Mouse (Mus musculus) kidney, embryonic 14.5 days (tissue): Measurements from ENCODE around the gene Slc29a1. TPM values are rescaled to one million over a fixed set of nuclear protein-coding genes. Genes with fewer than 3 reads are reported as not detected.

Source experiments
- ATAC-seq: fragments of 200-750 bp; cut with Nextera tagmentation; 2 replicates; pipeline ENCODE4 v1.8.0; 2017; ENCODE audit warnings: moderate number of reproducible peaks, mild to moderate bottlenecking, moderate TSS enrichment, moderate library complexity; ENCODE audit not compliant: low FRiP score, low TSS enrichment
- H3K27ac ChIP-seq: fragments of 300-500 bp; sonication (generic); 2 replicates; pipeline ENCODE4 v1.5.1; 2014; ENCODE audit warnings: low read depth, mild to moderate bottlenecking, low read length, moderate library complexity, mixed read lengths
- H3K27me3 ChIP-seq: fragments of 300-500 bp; sonication (generic); 2 replicates; pipeline ENCODE4 v1.6.1; 2014; ENCODE audit warnings: mild to moderate bottlenecking, low read length; ENCODE audit not compliant: control insufficient read depth, insufficient read depth
- H3K36me3 ChIP-seq: fragments of 300-500 bp; sonication (generic); 2 replicates; pipeline ENCODE4 v1.6.1; 2014; ENCODE audit warnings: low read length, mixed read lengths; ENCODE audit not compliant: control insufficient read depth, insufficient read depth
- H3K4me1 ChIP-seq: fragments of 300-500 bp; sonication (generic); 2 replicates; pipeline ENCODE4 v1.6.1; 2014; ENCODE audit warnings: low read length, mixed read lengths; ENCODE audit not compliant: control insufficient read depth, insufficient read depth
- H3K4me2 ChIP-seq: fragments of 300-500 bp; sonication (generic); replicated peaks from 2 replicates; pipeline ENCODE4 v1.6.1; 2014; ENCODE audit warnings: low read depth, mild to moderate bottlenecking, low read length
- H3K4me3 ChIP-seq: fragments of 300-500 bp; sonication (generic); 2 replicates; pipeline ENCODE4 v1.5.1; 2014; ENCODE audit warnings: mild to moderate bottlenecking, low read length
- H3K9ac ChIP-seq: fragments of 300-500 bp; sonication (generic); 2 replicates; pipeline ENCODE4 v1.6.1; 2014; ENCODE audit warnings: low read depth, mild to moderate bottlenecking, low read length, moderate library complexity
- H3K9me3 ChIP-seq: fragments of 300-500 bp; sonication (generic); 2 replicates; pipeline ENCODE4 v1.6.1; 2016; ENCODE audit warnings: low read length; ENCODE audit not compliant: control insufficient read depth
- WGBS: fragments of 180-500 bp; shearing (Covaris S2); extraction: QIAGEN DNeasy Blood & Tissue Kit; methylation state at CpG from one replicate; pipeline ENCODE4 v1.1.7; 2014; 5-methylcytosine and 5-hydroxymethylcytosine counted together
- polyA plus RNA-seq: library from polyadenylated mRNA; unstranded; fragments of >200 nt; fragmentation: Nextera tagmentation; extraction: Ambion mirVana; gene quantifications from 2 replicates; pipeline ENCODE4 v1.2.1, GENCODE M21; 2014

The Slc29a1 gene
- polyA plus RNA-seq, 1 experiment from 2014 or later, result 83.5 TPM

DNA sequence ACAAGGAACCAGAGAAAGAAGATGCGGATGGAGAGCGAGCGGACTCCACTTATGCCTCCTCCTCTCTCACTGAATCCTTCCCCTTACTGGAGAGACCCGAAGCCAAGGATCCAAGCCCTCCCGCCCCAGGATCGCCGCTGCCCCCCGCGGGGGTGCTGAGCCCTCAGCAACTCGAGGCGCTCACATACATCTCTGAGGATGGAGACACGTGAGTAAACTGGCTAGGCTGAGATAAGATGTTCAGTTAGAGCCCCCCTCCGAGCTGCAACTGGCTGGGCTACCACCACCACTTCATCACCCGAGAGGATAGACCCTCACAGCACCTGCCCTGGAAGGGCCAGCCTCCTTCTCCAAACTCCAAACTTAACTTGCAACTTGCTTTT, 43.3 kb downstream of the Slc29a1 start:
- Histone ChIP-seq H3K9me3 (no peaks in the 10 kb centered on the region), H3K4me1 (peaks cover 8% of the 10 kb centered on the region; the same call in 1 of the 2 replicates), H3K27ac (no peak overlapping the region), H3K36me3 (no peaks in the 10 kb centered on the region), H3K27me3 (peaks cover 7% of the 10 kb centered on the region; the same call in 1 of the 2 replicates), H3K4me3 (peak overlapping the region; percentile 59), H3K4me2 (peak overlapping the region; percentile 92), H3K9ac (peak overlapping the region; percentile 60)
- WGBS, result 4% methylated on average over 14 of the region's 14 CpGs
- no peak for ATAC-seq

DNA sequence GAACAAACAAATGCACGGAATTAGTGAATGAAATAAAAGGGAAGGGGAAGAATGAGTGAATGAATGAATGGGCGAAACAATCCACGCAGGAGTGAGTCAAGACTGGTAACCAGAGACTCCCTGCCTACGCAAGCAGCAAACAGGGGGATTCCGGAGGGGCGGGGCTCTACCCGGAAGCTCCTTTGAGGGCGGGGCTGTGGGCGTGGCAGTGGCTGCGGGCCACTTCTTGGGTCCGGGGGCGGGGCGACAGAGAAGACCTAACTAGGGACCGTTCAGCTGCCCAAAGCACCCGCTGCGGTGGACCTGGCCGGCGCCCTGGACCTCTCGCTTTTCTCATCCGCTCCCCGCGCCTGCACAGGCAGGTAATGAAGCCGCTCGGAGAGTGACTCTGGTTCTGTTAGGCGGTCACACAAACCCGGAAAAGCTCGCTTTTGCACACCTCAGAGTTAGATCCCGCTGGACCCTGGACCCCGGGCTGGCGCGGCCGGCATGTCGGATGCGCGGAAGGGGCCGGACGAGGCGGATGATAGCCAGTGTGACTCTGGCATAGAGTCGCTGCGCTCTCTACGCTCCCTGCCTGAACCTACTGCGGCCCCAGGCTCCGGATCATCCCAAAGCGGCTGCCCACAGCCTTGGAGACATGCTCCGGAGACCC, 43.8 kb downstream of the Slc29a1 start, which contains the start of gene Nfkbie:
Gene Nfkbie, plus strand, starts transcription at position 252 of the 655 bp plus-strand sequence.
- H3K9me3 ChIP-seq, result no peaks in the 10 kb centered on the region
- peaks cover 7% of the 10 kb centered on the region; the same call in 1 of the 2 replicates for H3K27me3 ChIP-seq
- peak within 1 kb of the TSS; percentile 60 for H3K9ac ChIP-seq
- under 1% methylated on average over 45 of the region's 45 CpGs for WGBS
- no peaks in the 10 kb centered on the region for H3K36me3 ChIP-seq
- no peak within 1 kb of the TSS for H3K27ac ChIP-seq
- H3K4me2 ChIP-seq, result peak within 1 kb of the TSS; percentile 92
- H3K4me3 ChIP-seq, result peak within 1 kb of the TSS; percentile 59
- peaks cover 8% of the 10 kb centered on the region; the same call in 1 of the 2 replicates for H3K4me1 ChIP-seq
- ATAC-seq, result peak; percentile 72

- Histone ChIP-seq H3K27me3 (peaks cover 7% of the 10 kb centered on the region; the same call in 1 of the 2 replicates), H3K27ac (no peak overlapping the region), H3K9ac (no peak overlapping the region), H3K36me3 (no peaks in the 10 kb centered on the region), H3K4me2 (no peak overlapping the region), H3K4me1 (peaks cover 16% of the 10 kb centered on the region), H3K4me3 (no peak overlapping the region), H3K9me3 (no peaks in the 10 kb centered on the region)
- WGBS, result 44% methylated on average over 1 of the region's 1 CpGs
- no peak for ATAC-seq
These were observed 45.0 kb downstream of the Slc29a1 start for GRCm38 (mm10) chr17:45554420-45554819.

GRCm38 (mm10) chr17:45553065-45553464, 46.3 kb downstream of the Slc29a1 start:
- H3K4me1 ChIP-seq, result peaks cover 19% of the 10 kb centered on the region

DNA sequence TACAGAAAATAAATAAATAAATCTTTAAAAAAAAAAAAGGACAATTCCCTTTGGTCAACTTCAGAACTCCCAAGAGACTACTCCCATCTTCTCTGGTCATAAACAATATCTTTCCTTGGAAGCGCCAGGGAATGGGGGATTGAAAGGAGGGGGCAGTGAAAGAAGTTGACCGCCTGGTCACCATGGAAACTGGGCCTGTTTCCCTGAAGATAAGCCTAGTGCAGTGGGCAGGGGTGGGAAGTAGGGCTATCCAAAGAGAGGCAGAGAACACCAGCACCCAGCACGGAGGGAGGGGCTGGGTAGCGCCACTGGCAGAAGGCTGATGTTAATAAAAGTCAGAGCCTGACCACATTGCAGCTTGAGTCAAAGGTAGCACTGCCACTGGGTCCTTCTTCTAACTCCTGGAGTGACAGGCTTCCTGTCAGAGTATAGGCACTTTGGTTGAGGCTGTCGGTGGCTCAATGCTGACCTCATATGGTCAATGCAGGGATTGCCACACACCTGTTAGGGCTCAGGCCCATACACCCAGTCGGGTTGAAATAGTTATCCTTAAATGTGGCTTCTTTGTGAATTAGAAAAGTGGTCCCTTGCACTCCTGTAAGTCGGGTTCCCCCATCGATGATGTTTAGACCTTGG, 47.5 kb downstream of the Slc29a1 start:
- ATAC-seq, result peak; percentile 13; the same call in 1 of the 2 replicates
- Histone ChIP-seq H3K9ac (no peak overlapping the region), H3K4me3 (no peak overlapping the region), H3K27ac (no peak overlapping the region), H3K27me3 (peaks cover 26% of the 10 kb centered on the region), H3K9me3 (no peaks in the 10 kb centered on the region), H3K4me2 (no peak overlapping the region), H3K4me1 (peaks cover 17% of the 10 kb centered on the region), H3K36me3 (no peaks in the 10 kb centered on the region)
- 6% methylated on average over 8 of the region's 8 CpGs for WGBS

More at GRCm38 (mm10) chr17:45553065-45553464, 46.3 kb downstream of the Slc29a1 start:
- Histone ChIP-seq H3K27me3 (peaks cover 15% of the 10 kb centered on the region; the same call in 1 of the 2 replicates), H3K36me3 (no peaks in the 10 kb centered on the region), H3K27ac (no peak overlapping the region), H3K9ac (no peak overlapping the region), H3K4me2 (no peak overlapping the region), H3K4me3 (no peak overlapping the region), H3K9me3 (no peaks in the 10 kb centered on the region)
- ATAC-seq, result no peak
- 80% methylated on average over 3 of the region's 3 CpGs for WGBS

DNA sequence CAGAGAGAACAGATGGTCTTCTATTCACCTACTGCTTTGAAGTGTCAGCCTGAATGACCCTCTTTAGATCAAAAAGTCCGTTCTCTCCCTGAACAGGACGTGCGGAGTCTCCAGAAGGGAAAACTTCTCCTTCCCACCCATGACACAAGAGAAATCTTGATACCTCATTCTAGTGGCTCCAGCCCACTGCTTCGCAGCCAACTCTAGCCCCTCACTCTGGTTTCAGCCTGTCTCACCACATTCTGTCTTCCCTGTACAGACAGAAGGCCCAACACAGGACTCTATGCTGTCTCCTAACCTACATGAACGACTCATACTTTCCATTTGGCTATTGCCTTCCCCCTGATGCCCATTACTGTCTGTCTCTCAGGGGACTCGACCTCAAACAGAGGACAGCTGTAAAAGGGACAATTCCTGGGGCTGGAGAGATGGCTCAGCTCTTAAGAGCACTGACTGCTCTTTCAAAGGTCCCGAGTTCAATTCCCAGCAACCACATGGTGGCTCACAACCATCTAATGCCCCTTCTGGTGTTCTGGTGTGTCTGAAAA, 48.1 kb downstream of the Slc29a1 start:
- H3K4me1 ChIP-seq, result peaks cover 17% of the 10 kb centered on the region
- H3K9me3 ChIP-seq, result no peaks in the 10 kb centered on the region
- H3K4me2 ChIP-seq, result no peak overlapping the region
- no peaks in the 10 kb centered on the region for H3K36me3 ChIP-seq
- no peak for ATAC-seq
- peaks cover 32% of the 10 kb centered on the region for H3K27me3 ChIP-seq
- no peak overlapping the region for H3K9ac ChIP-seq
- WGBS, result 22% methylated on average over 7 of the region's 7 CpGs
- H3K27ac ChIP-seq, result no peak overlapping the region
- no peak overlapping the region for H3K4me3 ChIP-seq

DNA sequence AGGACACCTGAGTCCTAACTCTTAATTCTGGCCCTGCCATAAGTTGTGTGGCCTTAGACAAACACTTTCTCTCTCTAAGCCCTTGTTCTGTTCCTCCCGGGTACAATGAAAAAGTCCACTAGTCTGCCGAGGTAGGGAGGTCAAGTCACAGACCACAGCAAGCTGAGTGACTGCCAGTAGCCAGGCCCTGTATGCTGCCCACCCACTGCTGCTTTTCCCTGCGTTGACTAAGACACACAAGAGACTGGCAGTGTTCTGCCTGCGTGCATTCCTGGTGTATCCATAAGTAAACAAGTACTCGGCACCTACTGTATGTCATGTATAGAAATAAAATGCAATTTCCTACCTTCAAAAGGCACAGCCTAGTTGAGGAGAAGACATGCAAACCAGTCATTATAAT, 49.2 kb downstream of the Slc29a1 start:
- H3K27ac ChIP-seq, result no peak overlapping the region
- peak overlapping the region; percentile 99; the same call in 1 of the 2 replicates for H3K4me2 ChIP-seq
- peak overlapping the region; percentile 80; the same call in 1 of the 2 replicates for H3K4me3 ChIP-seq
- no peaks in the 10 kb centered on the region for H3K36me3 ChIP-seq
- WGBS, result 28% methylated on average over 5 of the region's 5 CpGs
- no peak for ATAC-seq
- peak overlapping the region; percentile 84; the same call in 1 of the 2 replicates for H3K9ac ChIP-seq
- no peaks in the 10 kb centered on the region for H3K9me3 ChIP-seq
- H3K4me1 ChIP-seq, result peaks cover 17% of the 10 kb centered on the region
- H3K27me3 ChIP-seq, result peaks cover 39% of the 10 kb centered on the region

- Histone ChIP-seq H3K9ac (peak within 1 kb of the TSS; percentile 84), H3K27me3 (peaks cover 44% of the 10 kb centered on the region), H3K4me3 (peak within 1 kb of the TSS; percentile 80), H3K27ac (no peak within 1 kb of the TSS), H3K36me3 (no peaks in the 10 kb centered on the region), H3K4me1 (peaks cover 22% of the 10 kb centered on the region), H3K4me2 (peak within 1 kb of the TSS; percentile 99), H3K9me3 (no peaks in the 10 kb centered on the region)
- ATAC-seq, result peak; percentile 26
- 0% methylated on average over 13 of the region's 29 CpGs for WGBS
These were observed 49.7 kb downstream of the Slc29a1 start, which contains the start of gene Tmem151b for GRCm38 (mm10) chr17:45549617-45550181. Gene Tmem151b (minus strand): TSS chr17:45549677.
